Mouse (Mus musculus) CH12.LX (cell line): ENCODE data around the gene Prkcq.

Source experiments
- BHLHE40 ChIP-seq: IDR thresholded peaks from 2 replicates; pipeline ENCODE4 v1.6.1; 2011; ENCODE audit warnings: mild to moderate bottlenecking, low read depth, low read length, improper control_type of control experiment
- EP300 ChIP-seq: IDR thresholded peaks from 2 replicates; pipeline ENCODE4 v1.6.1; 2011; ENCODE audit warnings: low read length, improper control_type of control experiment
- USF1 ChIP-seq: IDR thresholded peaks from 2 replicates; pipeline ENCODE4 v1.6.1; 2014; ENCODE audit warnings: low read depth, mild to moderate bottlenecking, inconsistent platforms, low read length, improper control_type of control experiment

GRCm38 (mm10) chr2:11332469-11332868 is 160.6 kb downstream of the Prkcq start:
- TF ChIP-seq EP300, result no peak
- no peak for TF ChIP-seq BHLHE40
- TF ChIP-seq USF1, result no peak
